Mouse (Mus musculus): ENCODE data around the gene Tbkbp1. TPM values are rescaled to one million over a fixed set of nuclear protein-coding genes. Genes with fewer than 3 reads are reported as not detected.

Gene Tbkbp1
- polyA plus RNA-seq, 1 experiment: 11.4 TPM

- WGBS: 73% methylated on average over 4 of the region's 4 CpGs
- Histone ChIP-seq H3K4me3 (ENCODE audit: low read depth, low read length) (no peak overlapping the region), H3K27me3 (ENCODE audit: control insufficient read depth, insufficient read depth, low read length) (peaks cover 14% of the 10 kb centered on the region), H3K36me3 (ENCODE audit: control insufficient read depth, insufficient read depth, low read length) (no peaks in the 10 kb centered on the region), H3K27ac (ENCODE audit: insufficient read depth, low read depth, low read length) (no peak overlapping the region), H3K4me1 (ENCODE audit: control insufficient read depth, insufficient read depth, insufficient read length, low read length) (peaks cover 10% of the 10 kb centered on the region)
- TF ChIP-seq CTCF (IDR thresholded peaks at IDR 0.05; ENCODE audit: extremely low read depth, insufficient read length, insufficient replicate concordance, low read depth, low read length): no peak
- TF ChIP-seq POLR2A (IDR thresholded peaks at IDR 0.05; ENCODE audit: low read depth, low read length): no peak
Observed at GRCm38 (mm10) chr11:97140811-97141210, 10.5 kb downstream of the Tbkbp1 start.

GRCm38 (mm10) chr11:97139256-97139655 is 12.0 kb downstream of the Tbkbp1 start:
- Histone ChIP-seq H3K4me3 (ENCODE audit: low read depth, low read length) (peak overlapping the region; percentile 44), H3K27ac (ENCODE audit: insufficient read depth, low read depth, low read length) (no peak overlapping the region), H3K4me1 (ENCODE audit: control insufficient read depth, insufficient read depth, insufficient read length, low read length) (peaks cover 10% of the 10 kb centered on the region), H3K27me3 (ENCODE audit: control insufficient read depth, insufficient read depth, low read length) (peaks cover 14% of the 10 kb centered on the region), H3K36me3 (ENCODE audit: control insufficient read depth, insufficient read depth, low read length) (no peaks in the 10 kb centered on the region)
- WGBS: 47% methylated on average over 15 of the region's 15 CpGs
- no peak for TF ChIP-seq POLR2A (IDR thresholded peaks at IDR 0.05; ENCODE audit: low read depth, low read length)
- TF ChIP-seq CTCF (IDR thresholded peaks at IDR 0.05; ENCODE audit: extremely low read depth, insufficient read length, insufficient replicate concordance, low read depth, low read length): no peak

DNA sequence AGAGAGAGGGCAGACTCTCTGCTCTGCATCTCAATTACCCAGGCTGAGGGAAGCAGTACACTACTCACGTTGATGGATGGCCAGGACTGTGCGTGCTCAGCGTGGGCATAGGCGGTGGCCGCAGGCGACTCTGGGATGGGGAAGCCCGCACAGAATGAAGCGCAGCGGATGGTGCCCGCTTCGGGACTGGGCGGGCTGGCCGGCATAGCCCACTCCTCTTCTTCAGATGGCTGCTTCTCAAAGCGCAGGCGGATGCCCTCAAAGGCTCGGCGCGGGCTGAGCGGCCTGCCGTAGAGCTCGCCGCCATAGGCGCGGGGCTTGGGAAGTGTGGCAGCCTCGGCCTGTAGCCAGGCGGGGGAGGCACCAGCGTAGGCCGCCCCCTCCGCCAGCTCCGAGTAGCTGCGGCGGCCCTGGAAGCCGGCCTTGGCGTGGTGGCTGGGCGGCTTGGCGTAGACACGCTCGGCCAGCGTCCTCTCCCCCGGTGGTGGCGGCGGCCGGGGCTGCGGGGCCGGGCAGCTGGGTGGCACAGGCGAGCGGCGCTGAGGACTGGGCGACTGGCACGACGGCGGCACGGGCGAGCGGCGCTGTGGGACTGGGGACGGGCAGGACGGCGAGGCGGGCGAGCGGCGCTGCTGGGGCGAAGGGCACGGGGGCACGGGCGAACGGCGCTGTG is 12.6 kb downstream of the Tbkbp1 start:
- peaks cover 14% of the 10 kb centered on the region for H3K27me3 ChIP-seq (ENCODE audit: control insufficient read depth, insufficient read depth, low read length)
- H3K36me3 ChIP-seq (ENCODE audit: control insufficient read depth, insufficient read depth, low read length): no peaks in the 10 kb centered on the region
- H3K4me1 ChIP-seq (ENCODE audit: control insufficient read depth, insufficient read depth, insufficient read length, low read length): peaks cover 10% of the 10 kb centered on the region
- no peak for TF ChIP-seq POLR2A (IDR thresholded peaks at IDR 0.05; ENCODE audit: low read depth, low read length)
- TF ChIP-seq CTCF (IDR thresholded peaks at IDR 0.05; ENCODE audit: extremely low read depth, insufficient read length, insufficient replicate concordance, low read depth, low read length): no peak
- WGBS: 42% methylated on average over 69 of the region's 69 CpGs
- peak overlapping the region; percentile 44 for H3K4me3 ChIP-seq (ENCODE audit: low read depth, low read length)
- no peak overlapping the region for H3K27ac ChIP-seq (ENCODE audit: insufficient read depth, low read depth, low read length)

DNA sequence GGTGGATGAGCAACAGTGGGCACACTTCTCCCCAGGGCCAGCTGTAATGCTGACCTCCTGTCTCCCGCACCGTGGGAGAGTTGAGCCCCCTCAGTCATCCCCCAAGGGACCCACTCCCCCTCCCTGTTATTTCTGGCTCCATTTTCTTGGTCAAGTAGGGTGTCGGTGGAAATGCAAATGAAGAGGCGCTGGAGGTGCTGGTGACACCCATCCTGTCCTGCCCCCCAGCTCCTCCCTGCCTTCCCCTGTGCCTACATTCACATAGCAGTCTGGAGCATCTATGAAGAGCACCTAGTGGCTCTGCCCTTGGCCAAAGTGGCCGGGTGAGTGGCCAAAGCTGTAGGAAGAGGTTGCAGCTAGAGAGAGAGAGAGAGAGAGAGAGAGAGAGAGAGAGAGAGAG is 18.0 kb downstream of the Tbkbp1 start:
- 44% methylated on average over 5 of the region's 5 CpGs for WGBS
- H3K4me1 ChIP-seq (ENCODE audit: control insufficient read depth, insufficient read depth, insufficient read length, low read length): no peaks in the 10 kb centered on the region
- no peak overlapping the region for H3K27ac ChIP-seq (ENCODE audit: insufficient read depth, low read depth, low read length)

DNA sequence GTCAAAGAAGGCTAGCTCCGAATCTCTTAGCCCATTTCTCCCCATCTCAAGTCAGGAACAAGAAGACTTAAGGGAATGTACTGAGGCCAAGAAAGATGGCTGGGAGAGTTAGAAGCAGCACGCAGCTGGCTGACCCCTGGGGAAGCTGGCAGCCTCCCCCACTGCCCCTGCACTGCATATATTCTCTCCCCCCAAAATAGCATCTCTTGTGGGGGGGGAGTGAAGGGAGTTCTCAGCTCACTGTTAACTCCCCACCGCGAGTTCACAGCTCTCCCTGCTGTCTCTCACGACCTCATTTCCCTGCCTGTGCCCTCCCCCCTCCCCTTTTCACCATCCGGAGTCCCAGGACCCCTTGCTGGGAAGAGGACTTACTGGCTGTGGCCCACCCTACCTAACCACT is 19.1 kb downstream of the Tbkbp1 start:
- TF ChIP-seq POLR2A (IDR thresholded peaks at IDR 0.05; ENCODE audit: low read depth, low read length) (no peak), CTCF (IDR thresholded peaks at IDR 0.05; ENCODE audit: extremely low read depth, insufficient read length, insufficient replicate concordance, low read depth, low read length) (no peak)
- peaks cover 3% of the 10 kb centered on the region for H3K4me1 ChIP-seq (ENCODE audit: control insufficient read depth, insufficient read depth, insufficient read length, low read length)
- WGBS: 19% methylated on average over 6 of the region's 6 CpGs

More for the DNA sequence above, 18.0 kb downstream of the Tbkbp1 start:
- Histone ChIP-seq H3K4me3 (ENCODE audit: low read depth, low read length) (no peak overlapping the region), H3K27me3 (ENCODE audit: control insufficient read depth, insufficient read depth, low read length) (peaks cover 5% of the 10 kb centered on the region; the same call in 1 of the 2 replicates), H3K36me3 (ENCODE audit: control insufficient read depth, insufficient read depth, low read length) (no peaks in the 10 kb centered on the region)
- no peak for TF ChIP-seq CTCF (IDR thresholded peaks at IDR 0.05; ENCODE audit: extremely low read depth, insufficient read length, insufficient replicate concordance, low read depth, low read length)
- no peak for TF ChIP-seq POLR2A (IDR thresholded peaks at IDR 0.05; ENCODE audit: low read depth, low read length)

GRCm38 (mm10) chr11:97131683-97132082 is 19.6 kb downstream of the Tbkbp1 start:
- no peak overlapping the region for H3K4me3 ChIP-seq (ENCODE audit: low read depth, low read length)
- TF ChIP-seq POLR2A (IDR thresholded peaks at IDR 0.05; ENCODE audit: low read depth, low read length): no peak
- TF ChIP-seq CTCF (IDR thresholded peaks at IDR 0.05; ENCODE audit: extremely low read depth, insufficient read length, insufficient replicate concordance, low read depth, low read length): no peak
- 0 out of 2 replicates have a peak, but pooled peaks cover 5% of the 10 kb centered on the region for H3K27me3 ChIP-seq (ENCODE audit: control insufficient read depth, insufficient read depth, low read length)
- H3K36me3 ChIP-seq (ENCODE audit: control insufficient read depth, insufficient read depth, low read length): no peaks in the 10 kb centered on the region
- H3K27ac ChIP-seq (ENCODE audit: insufficient read depth, low read depth, low read length): no peak overlapping the region
- 64% methylated on average over 2 of the region's 2 CpGs for WGBS
- H3K4me1 ChIP-seq (ENCODE audit: control insufficient read depth, insufficient read depth, insufficient read length, low read length): peaks cover 3% of the 10 kb centered on the region

More for the DNA sequence above, 19.1 kb downstream of the Tbkbp1 start:
- Histone ChIP-seq H3K36me3 (ENCODE audit: control insufficient read depth, insufficient read depth, low read length) (no peaks in the 10 kb centered on the region), H3K4me3 (ENCODE audit: low read depth, low read length) (no peak overlapping the region), H3K27me3 (ENCODE audit: control insufficient read depth, insufficient read depth, low read length) (peaks cover 5% of the 10 kb centered on the region; the same call in 1 of the 2 replicates), H3K27ac (ENCODE audit: insufficient read depth, low read depth, low read length) (no peak overlapping the region)

- peaks cover 3% of the 10 kb centered on the region for H3K4me1 ChIP-seq (ENCODE audit: control insufficient read depth, insufficient read depth, insufficient read length, low read length)
- H3K27ac ChIP-seq (ENCODE audit: insufficient read depth, low read depth, low read length): no peak overlapping the region
- 70% methylated on average over 7 of the region's 7 CpGs for WGBS
- no peak overlapping the region for H3K4me3 ChIP-seq (ENCODE audit: low read depth, low read length)
- H3K27me3 ChIP-seq (ENCODE audit: control insufficient read depth, insufficient read depth, low read length): 0 out of 2 replicates have a peak, but pooled peaks cover 5% of the 10 kb centered on the region
- H3K36me3 ChIP-seq (ENCODE audit: control insufficient read depth, insufficient read depth, low read length): no peaks in the 10 kb centered on the region
- TF ChIP-seq CTCF (IDR thresholded peaks at IDR 0.05; ENCODE audit: extremely low read depth, insufficient read length, insufficient replicate concordance, low read depth, low read length): no peak
Observed at GRCm38 (mm10) chr11:97130318-97130717, 21.0 kb downstream of the Tbkbp1 start.

All from small intestine, adult 2 months (tissue).